Mouse (Mus musculus): ENCODE measurements around the gene Cfap58.

DNA sequence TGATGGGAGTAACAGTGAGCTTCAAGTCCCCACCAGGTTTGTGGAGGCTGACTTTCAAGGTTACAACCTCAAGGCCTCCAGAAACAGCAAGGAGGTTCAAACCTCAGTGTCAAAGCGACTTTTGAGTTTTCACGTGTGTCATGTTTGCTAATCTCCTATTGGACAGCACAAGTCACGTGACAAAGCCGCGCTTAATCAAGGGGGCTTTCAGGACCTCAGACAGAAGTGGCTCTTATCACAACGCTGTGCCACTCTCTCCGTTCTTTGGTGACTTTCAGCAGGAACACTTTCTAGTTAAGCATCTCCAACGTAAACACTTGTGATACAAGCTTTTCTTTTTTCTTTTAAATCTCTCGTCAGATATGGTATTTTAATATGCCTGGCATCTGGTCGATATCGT lies 64.3 kb downstream of the Cfap58 start:
- TF ChIP-seq CTCF (IDR thresholded peaks at IDR 0.05; ENCODE audit: low read depth, low read length) (no peak), POLR2AphosphoS5 (IDR thresholded peaks at IDR 0.05; ENCODE audit: insufficient replicate concordance, low read depth, low read length) (no peak), GATA1 (IDR thresholded peaks at IDR 0.05; ENCODE audit: borderline replicate concordance, low read length) (no peak)
